Mouse (Mus musculus) midbrain, embryonic 13.5 days (tissue): ENCODE results near the gene Clta. TPM values are rescaled to one million over a fixed set of nuclear protein-coding genes. Genes with fewer than 3 reads are reported as not detected.

ENCODE experiments used
- ATAC-seq: fragments of 200-750 bp; cut with Nextera tagmentation; 2 replicates; pipeline ENCODE4 v1.8.0; 2017; ENCODE audit warnings: mild to moderate bottlenecking, moderate TSS enrichment, moderate library complexity
- H3K27ac ChIP-seq: fragments of 300-500 bp; sonication (generic); 2 replicates; pipeline ENCODE4 v1.5.1; 2015; ENCODE audit warnings: inconsistent platforms, mild to moderate bottlenecking, moderate library complexity
- H3K27me3 ChIP-seq: fragments of 300-500 bp; sonication (generic); 2 replicates; pipeline ENCODE4 v1.6.1; 2015; ENCODE audit warnings: mild to moderate bottlenecking, inconsistent platforms
- H3K36me3 ChIP-seq: fragments of 300-500 bp; sonication (generic); 2 replicates; pipeline ENCODE4 v1.6.1; 2015; ENCODE audit warnings: mild to moderate bottlenecking, inconsistent platforms
- H3K4me1 ChIP-seq: fragments of 300-500 bp; sonication (generic); replicated peaks from 2 replicates; pipeline ENCODE4 v1.6.1; 2015; ENCODE audit warnings: inconsistent platforms
- H3K4me2 ChIP-seq: fragments of 300-500 bp; sonication (generic); replicated peaks from 2 replicates; pipeline ENCODE4 v1.6.1; 2015; ENCODE audit warnings: moderate library complexity, mild to moderate bottlenecking, inconsistent platforms
- H3K4me3 ChIP-seq: fragments of 300-500 bp; sonication (generic); replicated peaks from 2 replicates; pipeline ENCODE4 v1.5.1; 2015; ENCODE audit warnings: mild to moderate bottlenecking, inconsistent platforms
- H3K9ac ChIP-seq: fragments of 300-500 bp; sonication (generic); replicated peaks from 2 replicates; pipeline ENCODE4 v1.6.1; 2015; ENCODE audit warnings: mild to moderate bottlenecking, inconsistent platforms
- H3K9me3 ChIP-seq: fragments of 300-500 bp; sonication (generic); 2 replicates; pipeline ENCODE4 v1.6.1; 2016; ENCODE audit warnings: mild to moderate bottlenecking, inconsistent platforms
- WGBS: fragments of 180-500 bp; shearing (Covaris S2); methylation state at CpG from one replicate; pipeline ENCODE4 v1.1.7; 2015; 5-methylcytosine and 5-hydroxymethylcytosine counted together
- polyA plus RNA-seq: library from polyadenylated mRNA; unstranded; fragments of >200 nt; fragmentation: Nextera tagmentation; extraction: Ambion mirVana; gene quantifications from 2 replicates; pipeline ENCODE4 v1.2.1, GENCODE M21; 2015

Clta gene
- polyA plus RNA-seq, 1 experiment from 2014 or later: 275 TPM

DNA sequence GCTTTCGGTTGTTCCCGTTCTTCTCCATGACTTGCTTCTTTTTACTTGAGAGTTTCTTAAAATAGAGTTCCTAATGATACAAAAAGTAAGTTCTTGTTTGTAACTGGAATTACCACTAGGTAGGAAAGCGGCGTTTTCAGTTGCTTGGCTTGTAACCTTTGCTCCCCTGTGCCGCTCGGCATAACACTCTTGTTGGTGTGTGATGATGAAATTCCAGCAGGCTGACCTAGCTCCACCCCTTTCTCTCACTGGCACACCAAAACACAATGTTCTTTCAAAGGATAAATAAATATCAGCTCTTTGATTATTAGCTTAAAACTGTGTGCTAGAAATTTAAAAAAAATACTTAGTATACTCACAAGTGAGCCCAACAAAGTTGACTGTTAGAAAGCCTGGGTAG, 62.6 kb downstream of the Clta start:
- H3K36me3 ChIP-seq: peaks cover 4% of the 10 kb centered on the region
- no peak for ATAC-seq
- no peak overlapping the region for H3K4me3 ChIP-seq
- no peak overlapping the region for H3K4me2 ChIP-seq
- peaks cover 19% of the 10 kb centered on the region; the same call in 1 of the 2 replicates for H3K27me3 ChIP-seq
- H3K27ac ChIP-seq: no peak overlapping the region
- H3K9ac ChIP-seq: no peak overlapping the region
- peaks cover 24% of the 10 kb centered on the region for H3K4me1 ChIP-seq
- H3K9me3 ChIP-seq: no peaks in the 10 kb centered on the region
- 91% methylated on average over 6 of the region's 6 CpGs for WGBS

DNA sequence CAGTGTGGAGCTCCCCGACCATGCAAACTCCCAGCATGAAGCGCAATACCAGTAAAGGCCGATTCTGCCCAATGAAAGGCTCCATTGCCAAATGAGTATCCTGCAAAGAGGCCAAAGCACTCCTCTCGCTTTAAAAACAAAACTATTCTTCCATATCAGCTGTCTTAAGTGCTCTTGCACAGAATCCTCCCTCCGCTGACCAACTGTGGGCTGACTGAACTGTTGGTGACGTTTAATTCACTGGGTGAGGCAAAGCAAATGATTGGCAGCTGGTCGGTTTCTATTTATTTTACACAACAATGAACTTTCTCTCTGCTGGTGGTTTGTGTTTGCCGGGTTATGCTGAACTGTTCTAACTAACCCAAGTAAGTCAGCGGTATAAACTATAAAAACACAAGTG, 64.5 kb downstream of the Clta start:
- no peak for ATAC-seq
- Histone ChIP-seq H3K4me2 (0 out of 2 replicates have a peak overlapping the region, but pooled peaks have one; percentile 19), H3K9me3 (no peaks in the 10 kb centered on the region), H3K4me1 (peaks cover 29% of the 10 kb centered on the region), H3K4me3 (no peak overlapping the region), H3K27ac (no peak overlapping the region), H3K27me3 (peaks cover 21% of the 10 kb centered on the region), H3K9ac (no peak overlapping the region), H3K36me3 (no peaks in the 10 kb centered on the region)
- 28% methylated on average over 9 of the region's 9 CpGs for WGBS

DNA sequence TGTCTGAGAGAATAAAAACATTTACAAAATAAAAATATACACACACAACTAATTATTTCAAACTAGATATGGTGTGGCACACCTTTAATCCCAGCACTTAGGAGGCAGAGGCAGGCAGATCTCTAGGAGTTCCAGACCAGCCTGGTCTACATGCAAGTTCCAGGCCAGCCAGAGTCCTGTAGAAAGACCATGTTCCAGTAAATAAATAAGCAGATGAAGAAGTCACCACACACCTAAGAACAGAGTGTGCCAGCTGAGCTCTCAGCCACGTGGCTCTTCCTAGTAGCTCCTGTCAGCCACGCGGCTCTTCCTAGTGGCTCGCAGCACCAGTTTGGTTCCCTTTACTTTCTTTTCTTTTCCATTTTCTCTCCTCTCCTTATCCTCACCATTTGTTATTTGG, 65.2 kb downstream of the Clta start:
- peaks cover 23% of the 10 kb centered on the region for H3K27me3 ChIP-seq
- no peak overlapping the region for H3K4me2 ChIP-seq
- H3K27ac ChIP-seq: no peak overlapping the region
- no peak overlapping the region for H3K9ac ChIP-seq
- H3K4me1 ChIP-seq: peaks cover 29% of the 10 kb centered on the region
- no peaks in the 10 kb centered on the region for H3K9me3 ChIP-seq
- no peak for ATAC-seq
- H3K4me3 ChIP-seq: no peak overlapping the region
- WGBS: 98% methylated on average over 4 of the region's 4 CpGs
- no peaks in the 10 kb centered on the region for H3K36me3 ChIP-seq

DNA sequence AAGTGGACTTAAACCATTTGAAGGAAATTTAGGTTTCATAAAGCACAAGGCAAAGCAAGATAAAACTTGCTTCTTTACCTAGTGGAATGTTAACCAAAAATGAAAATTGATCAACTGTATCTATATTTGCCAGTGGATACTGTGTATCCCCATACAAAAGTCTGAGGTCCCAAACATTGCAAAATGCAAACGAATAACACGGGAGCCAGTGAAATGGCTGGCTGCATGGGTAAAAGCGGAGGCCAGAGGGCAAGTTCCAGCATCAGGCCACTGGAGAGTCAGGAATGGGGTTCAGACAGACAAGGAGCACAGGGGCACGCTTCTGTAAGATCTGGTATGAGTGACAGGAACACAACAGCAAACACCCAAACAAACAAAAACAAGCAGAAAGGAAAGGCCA, 66.4 kb downstream of the Clta start:
- 68% methylated on average over 4 of the region's 4 CpGs for WGBS
- no peaks in the 10 kb centered on the region for H3K9me3 ChIP-seq
- no peaks in the 10 kb centered on the region for H3K36me3 ChIP-seq
- no peak for ATAC-seq
- no peak overlapping the region for H3K4me3 ChIP-seq
- H3K27ac ChIP-seq: no peak overlapping the region
- peaks cover 18% of the 10 kb centered on the region for H3K27me3 ChIP-seq
- peak overlapping the region; percentile 86; the same call in 1 of the 2 replicates for H3K9ac ChIP-seq
- H3K4me2 ChIP-seq: peak overlapping the region; percentile 70
- H3K4me1 ChIP-seq: peaks cover 26% of the 10 kb centered on the region

DNA sequence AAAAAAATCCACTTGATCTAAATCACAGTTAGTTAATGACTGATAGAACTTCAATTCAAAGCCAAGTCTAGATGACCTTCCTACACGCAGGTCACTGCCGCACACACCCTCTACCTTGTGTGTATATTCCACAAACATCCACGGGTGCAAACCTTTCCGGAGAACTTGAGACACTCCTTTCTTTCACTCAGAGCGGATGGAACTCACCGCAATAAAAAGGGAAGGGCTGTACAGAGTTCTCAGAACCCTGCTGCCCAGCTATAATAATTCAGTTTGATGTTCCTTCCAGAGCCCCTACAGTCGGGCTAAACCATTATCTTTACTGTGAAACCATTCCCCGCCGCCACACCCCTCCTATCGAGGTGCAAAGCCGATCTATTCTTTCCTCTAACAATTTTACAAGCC, 67.5 kb downstream of the Clta start:
- Histone ChIP-seq H3K4me3 (peak overlapping the region; percentile 76), H3K27ac (peak overlapping the region; percentile 83; the same call in 1 of the 2 replicates), H3K36me3 (no peaks in the 10 kb centered on the region), H3K9me3 (no peaks in the 10 kb centered on the region), H3K4me2 (peak overlapping the region; percentile 70), H3K27me3 (peaks cover 18% of the 10 kb centered on the region), H3K9ac (peak overlapping the region; percentile 86), H3K4me1 (peaks cover 26% of the 10 kb centered on the region)
- peak; percentile 21 for ATAC-seq
- WGBS: 20% methylated on average over 11 of the region's 11 CpGs

GRCm38 (mm10) chr4:44072146-44072872, 68.1 kb downstream of the Clta start:
- H3K36me3 ChIP-seq: no peaks in the 10 kb centered on the region
- H3K4me3 ChIP-seq: peak overlapping the region; percentile 76
- peak overlapping the region; percentile 83 for H3K27ac ChIP-seq
- peak; percentile 98 for ATAC-seq
- peak overlapping the region; percentile 70 for H3K4me2 ChIP-seq
- peaks cover 16% of the 10 kb centered on the region for H3K27me3 ChIP-seq
- WGBS: under 1% methylated on average over 70 of the region's 70 CpGs
- peak overlapping the region; percentile 86 for H3K9ac ChIP-seq
- H3K4me1 ChIP-seq: peaks cover 26% of the 10 kb centered on the region
- no peaks in the 10 kb centered on the region for H3K9me3 ChIP-seq

DNA sequence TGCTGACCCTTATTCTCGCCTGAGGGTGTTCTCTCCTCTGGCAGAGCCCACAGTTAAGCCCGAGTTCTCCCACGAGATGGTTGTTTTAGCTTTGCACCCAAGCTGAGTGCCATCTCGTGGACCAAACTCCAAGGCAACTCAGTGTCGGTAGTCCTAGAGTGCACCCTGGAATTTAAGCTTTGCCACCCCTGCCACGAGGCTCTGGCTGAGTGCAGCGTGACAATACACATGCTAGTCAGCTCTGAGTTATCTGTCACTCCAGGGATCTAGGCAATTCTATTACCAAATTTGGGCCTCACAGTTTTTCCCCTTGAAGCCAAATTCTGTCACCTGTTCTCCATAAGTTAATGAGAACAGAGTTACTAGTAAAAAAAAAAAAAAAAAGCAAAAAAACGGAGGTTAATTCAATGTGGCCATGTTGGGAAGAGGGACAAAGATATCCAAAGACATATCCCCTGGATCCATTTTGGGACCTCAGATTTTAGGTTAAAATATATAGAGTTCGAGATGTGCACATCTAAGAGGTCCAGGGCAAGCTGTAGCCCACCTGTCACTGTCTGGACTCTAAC, 68.7 kb downstream of the Clta start:
- peaks cover 26% of the 10 kb centered on the region for H3K4me1 ChIP-seq
- H3K4me3 ChIP-seq: peak overlapping the region; percentile 76
- 0 out of 2 replicates have a peak overlapping the region, but pooled peaks have one; percentile 2 for H3K27ac ChIP-seq
- peaks cover 14% of the 10 kb centered on the region for H3K27me3 ChIP-seq
- peak overlapping the region; percentile 70 for H3K4me2 ChIP-seq
- WGBS: 11% methylated on average over 9 of the region's 9 CpGs
- peak; percentile 70 for ATAC-seq
- H3K9ac ChIP-seq: peak overlapping the region; percentile 86
- no peaks in the 10 kb centered on the region for H3K36me3 ChIP-seq
- no peaks in the 10 kb centered on the region for H3K9me3 ChIP-seq

DNA sequence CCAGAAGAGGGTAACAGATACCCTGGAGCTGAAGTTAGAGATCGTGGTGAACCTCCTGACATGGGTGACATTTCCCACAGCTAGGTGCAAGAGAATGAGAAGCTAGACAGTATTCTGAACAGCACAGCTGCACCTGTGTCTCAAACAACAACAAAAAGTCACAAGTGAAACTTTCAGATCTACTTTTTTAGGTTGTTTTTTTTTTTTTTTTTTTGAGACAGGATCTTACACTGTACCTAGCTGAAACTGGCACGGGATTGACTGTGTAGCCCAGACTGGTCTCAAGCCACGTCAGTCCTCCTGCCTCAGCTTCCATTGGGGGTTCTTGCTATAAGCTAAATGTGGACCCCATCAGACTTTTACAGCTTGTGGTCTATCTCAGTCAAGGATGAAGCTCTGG, 69.5 kb downstream of the Clta start:
- WGBS: 80% methylated on average over 3 of the region's 3 CpGs
- H3K9me3 ChIP-seq: no peaks in the 10 kb centered on the region
- H3K27ac ChIP-seq: no peak overlapping the region
- H3K9ac ChIP-seq: no peak overlapping the region
- no peaks in the 10 kb centered on the region for H3K36me3 ChIP-seq
- ATAC-seq: no peak
- H3K27me3 ChIP-seq: peaks cover 14% of the 10 kb centered on the region
- H3K4me1 ChIP-seq: peaks cover 22% of the 10 kb centered on the region
- no peak overlapping the region for H3K4me2 ChIP-seq
- no peak overlapping the region for H3K4me3 ChIP-seq

DNA sequence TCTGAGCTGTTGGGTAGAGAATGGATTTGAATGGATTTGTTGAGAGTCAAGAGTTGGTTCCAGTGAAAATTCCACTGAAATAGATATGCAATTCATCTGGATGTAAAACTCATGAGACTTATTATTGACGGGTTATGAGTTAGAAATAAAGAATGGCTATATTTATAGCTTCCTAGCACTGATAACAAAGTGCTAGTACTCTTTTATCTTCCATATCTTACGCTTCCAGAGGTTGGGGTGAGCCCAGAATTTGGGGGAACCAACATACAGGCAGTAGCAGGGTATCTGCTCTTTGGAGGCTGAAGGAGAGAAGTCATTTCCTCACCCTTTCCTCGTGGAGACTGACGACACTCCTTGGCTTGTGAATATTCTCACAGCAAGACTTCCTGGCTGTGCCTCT, 70.2 kb downstream of the Clta start:
- peaks cover 22% of the 10 kb centered on the region for H3K4me1 ChIP-seq
- H3K9ac ChIP-seq: no peak overlapping the region
- WGBS: 76% methylated on average over 4 of the region's 4 CpGs
- no peak for ATAC-seq
- H3K36me3 ChIP-seq: no peaks in the 10 kb centered on the region
- no peaks in the 10 kb centered on the region for H3K9me3 ChIP-seq
- H3K27me3 ChIP-seq: peaks cover 14% of the 10 kb centered on the region
- H3K27ac ChIP-seq: no peak overlapping the region
- H3K4me3 ChIP-seq: no peak overlapping the region
- H3K4me2 ChIP-seq: no peak overlapping the region

DNA sequence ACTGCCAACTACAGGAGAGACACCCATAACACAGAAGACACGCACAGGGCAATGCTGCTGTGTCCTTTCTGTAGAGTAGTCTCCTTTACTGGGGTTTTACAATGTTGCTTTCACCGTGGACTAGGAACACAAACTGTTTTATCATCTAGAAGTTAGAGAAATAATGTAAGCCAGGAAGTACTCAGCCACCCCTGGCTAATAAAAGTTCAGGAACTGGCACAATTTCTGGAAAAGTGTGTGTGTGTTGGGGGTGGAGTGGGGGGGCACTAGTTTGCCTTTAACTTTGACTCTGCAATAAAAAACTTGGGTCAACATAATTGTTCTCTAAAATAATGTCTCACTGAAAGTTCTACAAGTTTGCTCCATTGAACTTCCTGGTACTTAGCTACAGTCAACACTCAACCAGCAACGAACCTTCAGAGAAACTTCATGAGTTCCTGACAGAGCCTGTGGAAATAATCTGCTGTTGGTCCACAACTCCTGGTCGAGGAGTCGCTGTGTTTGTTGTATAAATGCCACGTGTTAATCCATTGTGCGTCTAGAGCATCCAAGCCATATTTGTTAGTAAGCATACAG, 74.2 kb downstream of the Clta start:
- H3K27me3 ChIP-seq: peaks cover 4% of the 10 kb centered on the region; the same call in 1 of the 2 replicates
- no peak for ATAC-seq
- H3K9ac ChIP-seq: no peak overlapping the region
- 90% methylated on average over 7 of the region's 7 CpGs for WGBS
- no peaks in the 10 kb centered on the region for H3K9me3 ChIP-seq
- no peak overlapping the region for H3K4me2 ChIP-seq
- H3K36me3 ChIP-seq: no peaks in the 10 kb centered on the region
- no peaks in the 10 kb centered on the region for H3K4me1 ChIP-seq
- H3K4me3 ChIP-seq: no peak overlapping the region
- H3K27ac ChIP-seq: no peak overlapping the region
